Mouse (Mus musculus): ENCODE measurements around the gene Snx9. TPM values are rescaled to one million over a fixed set of nuclear protein-coding genes. Genes with fewer than 3 reads are reported as not detected.

The Snx9 gene
- total and polyA plus RNA-seq, 3 experiments: 12.9 to 22.8 TPM; not detected in 1

DNA sequence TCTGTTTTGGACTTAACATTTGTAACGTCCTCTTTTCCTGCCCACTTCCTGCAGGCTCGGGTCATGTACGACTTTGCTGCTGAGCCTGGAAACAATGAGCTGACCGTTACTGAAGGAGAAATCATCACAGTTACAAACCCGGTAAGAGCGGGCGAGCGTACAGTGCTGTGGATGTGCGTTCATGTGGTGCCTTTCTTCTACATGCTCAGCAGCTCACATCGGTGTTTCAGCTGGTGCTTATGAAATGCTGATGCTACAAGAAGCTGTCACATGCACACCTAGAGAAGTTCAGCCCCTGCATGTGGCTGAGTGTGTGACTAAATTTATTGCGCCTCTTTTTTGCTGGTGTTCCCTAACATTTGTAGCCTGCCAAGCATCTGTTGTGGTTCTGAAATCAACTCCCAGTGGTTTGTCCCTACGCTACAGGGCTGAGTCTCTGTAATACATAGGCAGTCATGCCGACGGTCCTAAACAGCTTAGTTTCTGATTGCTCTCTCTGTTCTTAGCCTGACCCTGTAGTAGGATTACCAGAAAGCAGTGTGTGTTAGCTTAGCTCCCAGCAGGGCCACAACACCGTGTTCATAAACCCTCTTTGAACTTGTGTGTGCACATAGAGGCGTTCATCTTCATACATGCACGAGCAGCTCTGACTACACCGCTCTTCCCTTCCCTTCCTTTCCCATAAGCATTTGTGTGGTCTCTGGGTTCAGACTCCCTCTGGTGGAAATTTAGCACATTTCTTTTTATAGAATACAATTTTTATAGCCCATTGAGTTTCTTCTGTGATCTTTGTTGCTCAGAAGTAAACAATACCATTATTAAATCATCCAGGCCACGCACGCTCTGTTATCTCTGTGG, 46.0 kb downstream of the Snx9 start:
- Histone ChIP-seq H3K27ac (ENCODE audit: control insufficient read depth, low read depth, low read length) (no peak overlapping the region; the same call in 1 of the 2 replicates), H3K27me3 (ENCODE audit: control insufficient read depth in 1 of 2, insufficient read depth in 2 of 2, low read length in 2 of 2) (no peaks in the 10 kb centered on the region), H3K4me3 (ENCODE audit: control insufficient read depth in 1 of 2, insufficient read depth in 1 of 2, low read depth in 2 of 2, low read length in 2 of 2) (no peak overlapping the region), H3K79me2 (ENCODE audit: control insufficient read depth, insufficient read depth, low read length, poor library complexity) (no peaks in the 10 kb centered on the region; the same call in 1 of the 2 replicates), H3K9me3 (replicated peaks; ENCODE audit: insufficient read depth, low read length) (no peaks in the 10 kb centered on the region), H3K9ac (ENCODE audit: control insufficient read depth, low read depth, low read length, poor library complexity, severe bottlenecking) (no peak overlapping the region), H3K36me3 (ENCODE audit: control insufficient read depth in 1 of 2, insufficient read depth in 2 of 2, low read length in 2 of 2) (peaks cover 0 to 32% of the 10 kb centered on the region in 2 experiments; a peak in 2 of 4 replicates), H3K4me1 (ENCODE audit: control insufficient read depth in 1 of 2, insufficient read depth in 2 of 2, low read length in 2 of 2) (peaks cover 7 to 32% of the 10 kb centered on the region in 2 experiments)
- DNase-seq (ENCODE audit: low read depth, low spot score): peak; percentile 79
- TF ChIP-seq MAZ (IDR thresholded peaks at IDR 0.05; ENCODE audit: low read depth, low read length) (no peak), RCOR1 (IDR thresholded peaks at IDR 0.05; ENCODE audit: low read depth, low read length) (0 out of 2 replicates have a peak, but pooled peaks have one; percentile 18), TCF12 (IDR thresholded peaks at IDR 0.05; ENCODE audit: low read depth, low read length) (no peak), JUND (IDR thresholded peaks at IDR 0.05; ENCODE audit: low read depth, low read length) (no peak), SIN3A (IDR thresholded peaks at IDR 0.05; ENCODE audit: low read length) (peak; percentile 26; the same call in 1 of the 2 replicates), TAL1 (IDR thresholded peaks at IDR 0.05; ENCODE audit: low read length) (no peak), ZC3H11A (IDR thresholded peaks at IDR 0.05; ENCODE audit: low read depth, low read length) (peak; percentile 70), EP300 (IDR thresholded peaks at IDR 0.05; ENCODE audit: low read depth in 1 of 2, low read length in 2 of 2) (0 out of 4 replicates have a peak, but pooled peaks of 1 of the 2 experiments have one; percentile 4), ZMIZ1 (IDR thresholded peaks at IDR 0.05; ENCODE audit: low read depth, low read length) (no peak), NELFE (IDR thresholded peaks at IDR 0.05; ENCODE audit: low read depth, low read length) (no peak), POLR2A (IDR thresholded peaks at IDR 0.05; ENCODE audit: control insufficient read depth in 1 of 2, insufficient read depth in 1 of 2, low read depth in 1 of 2, low read length in 2 of 2, poor library complexity in 1 of 2) (no peak), NRF1 (IDR thresholded peaks at IDR 0.05; ENCODE audit: insufficient read depth, low read depth, low read length, poor library complexity, severe bottlenecking) (no peak), CHD1 (IDR thresholded peaks at IDR 0.05; ENCODE audit: low read depth, low read length) (no peak), TBP (IDR thresholded peaks at IDR 0.05; ENCODE audit: low read depth, low read length) (no peak), MEF2A (IDR thresholded peaks at IDR 0.05; ENCODE audit: extremely low read depth, insufficient replicate concordance, low read depth, low read length, poor library complexity, severe bottlenecking) (no peak), GABPA (IDR thresholded peaks at IDR 0.05; ENCODE audit: low read depth, low read length) (no peak), KAT2A (conservative IDR thresholded peaks at IDR 0.05; ENCODE audit: low read depth, low read length) (no peak), MYC (IDR thresholded peaks at IDR 0.05; ENCODE audit: low read depth, low read length) (peak; percentile 33; the same call in 1 of the 2 replicates), MAFK (IDR thresholded peaks at IDR 0.05; ENCODE audit: borderline replicate concordance, low read depth, low read length) (no peak), RAD21 (IDR thresholded peaks at IDR 0.05; ENCODE audit: low read depth, low read length) (peak; percentile 77), ETS1 (IDR thresholded peaks at IDR 0.05; ENCODE audit: low read depth, low read length) (no peak), SMC3 (IDR thresholded peaks at IDR 0.05; ENCODE audit: low read depth, low read length) (peak; percentile 88), MAX (IDR thresholded peaks at IDR 0.05; ENCODE audit: low read length) (no peak), GATA1 (IDR thresholded peaks at IDR 0.05; ENCODE audit: low read depth, low read length) (no peak), ZNF384 (IDR thresholded peaks at IDR 0.05; ENCODE audit: low read depth, low read length) (no peak), BHLHE40 (IDR thresholded peaks at IDR 0.05; ENCODE audit: borderline replicate concordance, low read depth, low read length) (0 out of 2 replicates have a peak, but pooled peaks have one; percentile 13), USF1 (IDR thresholded peaks at IDR 0.05; ENCODE audit: low read depth, low read length) (no peak), HCFC1 (IDR thresholded peaks at IDR 0.05; ENCODE audit: low read depth, low read length) (no peak), ZKSCAN1 (IDR thresholded peaks at IDR 0.05; ENCODE audit: low read depth, low read length) (no peak), MXI1 (IDR thresholded peaks at IDR 0.05; ENCODE audit: low read depth, low read length) (0 out of 2 replicates have a peak, but pooled peaks have one; percentile 26), E2F4 (IDR thresholded peaks at IDR 0.05; ENCODE audit: borderline replicate concordance, low read depth, low read length) (no peak), CTCF (IDR thresholded peaks at IDR 0.05 in 2 of 3, conservative IDR thresholded peaks at IDR 0.05 in 1 of 3; ENCODE audit: control insufficient read depth in 1 of 3, insufficient read depth in 1 of 3, low read depth in 2 of 3, low read length in 3 of 3, poor library complexity in 1 of 3, severe bottlenecking in 1 of 3) (peak; percentile 11 to 78 (median 50); a peak in 4 of 6 replicates), ELF1 (IDR thresholded peaks at IDR 0.05; ENCODE audit: low read depth, low read length) (no peak), CHD2 (IDR thresholded peaks at IDR 0.05; ENCODE audit: low read length) (no peak), MYB (IDR thresholded peaks at IDR 0.05; ENCODE audit: low read depth, low read length) (no peak), UBTF (IDR thresholded peaks at IDR 0.05; ENCODE audit: borderline replicate concordance, insufficient read depth, low read depth, low read length) (no peak)
